Mouse (Mus musculus): Measurements from ENCODE around the gene Asl.

GRCm38 (mm10) chr5:130048786-130049520 lies 19.9 kb upstream of the Asl start:
- TF ChIP-seq EP300 (IDR thresholded peaks at IDR 0.05; ENCODE audit: insufficient read depth, low read depth, low read length), result 0 out of 2 replicates have a peak, but pooled peaks have one; percentile 34
- no peak for TF ChIP-seq CTCF (IDR thresholded peaks at IDR 0.05)

Data from heart, adult 2 months (tissue).